Mouse (Mus musculus) intestine, embryonic 16.5 days (tissue): ENCODE data around the gene Nr2c2ap. TPM values are rescaled to one million over a fixed set of nuclear protein-coding genes. Genes with fewer than 3 reads are reported as not detected.

Experiments
- ATAC-seq: fragments of 200-750 bp; cut with Nextera tagmentation; 2 replicates; pipeline ENCODE4 v1.8.0; 2017; ENCODE audit warnings: moderate TSS enrichment, moderate library complexity
- H3K27ac ChIP-seq: fragments of 300-500 bp; sonication (generic); 2 replicates; pipeline ENCODE4 v1.5.1; 2014; ENCODE audit warnings: mild to moderate bottlenecking, low read length
- H3K27me3 ChIP-seq: fragments of 300-500 bp; sonication (generic); replicated peaks from 2 replicates; pipeline ENCODE4 v1.6.1; 2014; ENCODE audit warnings: low read length, control low read depth, mixed read lengths; ENCODE audit not compliant: control insufficient read depth, insufficient read depth
- H3K36me3 ChIP-seq: fragments of 300-500 bp; sonication (generic); 2 replicates; pipeline ENCODE4 v1.6.1; 2014; ENCODE audit warnings: low read length, control low read depth; ENCODE audit not compliant: control insufficient read depth, insufficient read depth
- H3K4me1 ChIP-seq: fragments of 300-500 bp; sonication (generic); 2 replicates; pipeline ENCODE4 v1.6.1; 2014; ENCODE audit warnings: low read length, control low read depth, mixed read lengths; ENCODE audit not compliant: control insufficient read depth, insufficient read depth
- H3K4me2 ChIP-seq: fragments of 300-500 bp; sonication (generic); 2 replicates; pipeline ENCODE4 v1.6.1; 2014; ENCODE audit warnings: low read depth, low read length, control low read depth
- H3K4me3 ChIP-seq: fragments of 300-500 bp; sonication (generic); 2 replicates; pipeline ENCODE4 v1.5.1; 2014; ENCODE audit warnings: mild to moderate bottlenecking, low read length
- H3K9ac ChIP-seq: fragments of 300-500 bp; sonication (generic); 2 replicates; pipeline ENCODE4 v1.6.1; 2014; ENCODE audit warnings: low read depth, low read length
- H3K9me3 ChIP-seq: fragments of 300-500 bp; sonication (generic); 2 replicates; pipeline ENCODE4 v1.6.1; 2016; ENCODE audit warnings: low read length, control low read depth; ENCODE audit not compliant: control insufficient read depth
- WGBS: fragments of 180-500 bp; shearing (Covaris S2); extraction: QIAGEN DNeasy Blood & Tissue Kit; methylation state at CpG from one replicate; pipeline ENCODE4 v1.1.7; 2014; 5-methylcytosine and 5-hydroxymethylcytosine counted together
- polyA plus RNA-seq: library from polyadenylated mRNA; unstranded; fragments of >200 nt; fragmentation: Nextera tagmentation; extraction: Ambion mirVana; gene quantifications from 2 replicates; pipeline ENCODE4 v1.2.1, GENCODE M21; 2015

The Nr2c2ap gene
- polyA plus RNA-seq, 1 experiment from 2014 or later = 50.7 TPM

DNA sequence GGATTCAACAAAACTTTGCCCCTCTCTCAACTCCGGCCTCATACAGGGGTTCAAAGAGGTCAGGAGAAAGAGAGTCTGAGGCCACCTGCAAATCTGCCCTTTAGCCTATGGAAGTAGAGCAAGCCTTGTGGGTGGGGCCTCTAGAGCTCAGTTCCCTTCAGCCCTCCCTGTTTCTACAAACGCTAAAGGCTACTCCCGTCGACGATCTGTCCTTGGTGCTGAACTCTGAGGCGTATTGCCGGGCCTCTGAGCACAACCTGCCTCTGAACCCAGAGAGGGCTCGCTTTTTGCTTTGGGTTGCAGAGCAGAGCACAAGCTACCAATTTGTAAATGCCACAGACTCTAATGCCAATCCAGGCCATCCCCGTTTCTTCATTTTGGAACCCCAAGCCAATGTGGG is 13.5 kb upstream of the Nr2c2ap start:
- H3K36me3 ChIP-seq = no peaks in the 10 kb centered on the region
- no peak overlapping the region for H3K27ac ChIP-seq
- peak; percentile 39; the same call in 1 of the 2 replicates for ATAC-seq
- H3K9me3 ChIP-seq = no peaks in the 10 kb centered on the region
- H3K4me1 ChIP-seq = no peaks in the 10 kb centered on the region
- H3K4me3 ChIP-seq = no peak overlapping the region
- H3K4me2 ChIP-seq = no peak overlapping the region
- 7% methylated on average over 9 of the region's 9 CpGs for WGBS
- H3K27me3 ChIP-seq = peaks cover 60% of the 10 kb centered on the region
- no peak overlapping the region for H3K9ac ChIP-seq

GRCm38 (mm10) chr8:70118726-70119700 is 12.1 kb upstream of the Nr2c2ap start:
- H3K9ac ChIP-seq = no peak overlapping the region
- no peak overlapping the region for H3K4me3 ChIP-seq
- H3K9me3 ChIP-seq = no peaks in the 10 kb centered on the region
- H3K4me2 ChIP-seq = no peak overlapping the region
- H3K36me3 ChIP-seq = no peaks in the 10 kb centered on the region
- no peaks in the 10 kb centered on the region for H3K4me1 ChIP-seq
- H3K27ac ChIP-seq = no peak overlapping the region
- WGBS = 12% methylated on average over 17 of the region's 17 CpGs
- ATAC-seq = no peak
- H3K27me3 ChIP-seq = peaks cover 46% of the 10 kb centered on the region

DNA sequence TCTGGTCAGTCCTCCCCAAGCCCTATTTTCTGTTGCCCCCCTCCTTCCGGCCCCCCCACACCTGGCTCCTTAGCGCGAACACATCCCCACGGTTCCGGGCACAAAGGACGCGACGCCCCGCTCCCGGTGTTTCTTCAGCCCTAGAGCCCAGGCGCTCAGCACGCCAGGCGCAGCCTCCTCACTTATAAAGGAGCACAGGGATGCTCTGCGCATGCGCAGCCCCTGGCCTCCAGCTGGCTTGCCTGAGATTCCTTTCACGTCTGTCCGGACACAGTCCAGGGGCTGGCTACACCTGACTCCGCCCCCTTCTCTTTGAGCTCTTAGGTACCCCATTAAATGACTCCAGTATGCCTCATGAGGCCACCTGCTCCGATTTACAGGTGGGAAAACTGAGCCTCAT is 10.5 kb upstream of the Nr2c2ap start, which contains the start of gene Ncan:
Ncan (minus strand) TSS at position 207 of the 400 bp plus-strand sequence.
- H3K4me2 ChIP-seq = peak within 1 kb of the TSS; percentile 14; the same call in 1 of the 2 replicates
- peak; percentile 61; the same call in 1 of the 2 replicates for ATAC-seq
- H3K4me3 ChIP-seq = no peak within 1 kb of the TSS

DNA sequence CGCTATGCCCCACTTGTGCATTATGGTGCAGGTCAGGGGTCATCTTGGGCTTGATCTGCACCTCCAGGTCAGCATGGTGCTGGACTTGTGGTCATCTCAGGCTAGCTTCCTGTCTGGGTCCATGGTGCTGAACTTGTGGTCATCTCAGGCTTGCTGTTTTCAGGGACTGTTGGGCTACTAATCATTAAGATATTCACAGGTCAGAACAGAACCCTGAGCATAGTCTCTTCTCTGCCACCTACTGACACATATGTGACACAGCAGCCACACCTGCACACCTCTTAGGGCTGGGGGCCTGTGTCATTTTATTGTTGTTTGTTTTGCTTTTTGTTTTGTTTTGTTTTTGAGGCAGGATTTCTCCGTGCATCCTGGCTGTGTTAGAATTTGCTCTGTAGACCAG is 8.3 kb upstream of the Nr2c2ap start:
- Histone ChIP-seq H3K27me3 (peaks cover 30% of the 10 kb centered on the region), H3K9me3 (no peaks in the 10 kb centered on the region), H3K4me3 (no peak overlapping the region), H3K9ac (no peak overlapping the region), H3K27ac (no peak overlapping the region), H3K36me3 (no peaks in the 10 kb centered on the region), H3K4me1 (no peaks in the 10 kb centered on the region), H3K4me2 (no peak overlapping the region)
- ATAC-seq = peak; percentile 43; the same call in 1 of the 2 replicates
- 57% methylated on average over 2 of the region's 2 CpGs for WGBS

More for the DNA sequence above, 10.5 kb upstream of the Nr2c2ap start, which contains the start of gene Ncan:
- peaks cover 37% of the 10 kb centered on the region for H3K27me3 ChIP-seq
- no peak within 1 kb of the TSS for H3K9ac ChIP-seq
- no peaks in the 10 kb centered on the region for H3K36me3 ChIP-seq
- H3K9me3 ChIP-seq = no peaks in the 10 kb centered on the region
- no peak within 1 kb of the TSS for H3K27ac ChIP-seq
- WGBS = 2% methylated on average over 19 of the region's 19 CpGs
- no peaks in the 10 kb centered on the region for H3K4me1 ChIP-seq

GRCm38 (mm10) chr8:70124992-70125391 is 6.1 kb upstream of the Nr2c2ap start:
- 67% methylated on average over 8 of the region's 8 CpGs for WGBS
- no peak overlapping the region for H3K4me3 ChIP-seq
- H3K36me3 ChIP-seq = no peaks in the 10 kb centered on the region
- no peak overlapping the region for H3K4me2 ChIP-seq
- H3K27me3 ChIP-seq = peaks cover 13% of the 10 kb centered on the region
- no peak for ATAC-seq
- no peak overlapping the region for H3K9ac ChIP-seq
- H3K4me1 ChIP-seq = peaks cover 6% of the 10 kb centered on the region
- no peaks in the 10 kb centered on the region for H3K9me3 ChIP-seq
- H3K27ac ChIP-seq = no peak overlapping the region

GRCm38 (mm10) chr8:70128435-70128834 is 2.7 kb upstream of the Nr2c2ap start:
- ATAC-seq = no peak
- Histone ChIP-seq H3K4me3 (no peak overlapping the region), H3K9me3 (no peaks in the 10 kb centered on the region), H3K9ac (no peak overlapping the region), H3K27ac (no peak overlapping the region), H3K4me2 (no peak overlapping the region), H3K4me1 (peaks cover 21% of the 10 kb centered on the region), H3K27me3 (no peaks in the 10 kb centered on the region), H3K36me3 (no peaks in the 10 kb centered on the region)
- 77% methylated on average over 3 of the region's 3 CpGs for WGBS

GRCm38 (mm10) chr8:70129309-70129952 is 1.7 kb upstream of the Nr2c2ap start:
- Histone ChIP-seq H3K36me3 (peaks cover 3% of the 10 kb centered on the region), H3K9ac (no peak overlapping the region), H3K9me3 (no peaks in the 10 kb centered on the region), H3K27ac (0 out of 2 replicates have a peak overlapping the region, but pooled peaks have one; percentile 15), H3K27me3 (no peaks in the 10 kb centered on the region), H3K4me3 (no peak overlapping the region), H3K4me2 (no peak overlapping the region), H3K4me1 (peaks cover 21% of the 10 kb centered on the region)
- WGBS = 58% methylated on average over 9 of the region's 9 CpGs
- no peak; the same call in 1 of the 2 replicates for ATAC-seq

DNA sequence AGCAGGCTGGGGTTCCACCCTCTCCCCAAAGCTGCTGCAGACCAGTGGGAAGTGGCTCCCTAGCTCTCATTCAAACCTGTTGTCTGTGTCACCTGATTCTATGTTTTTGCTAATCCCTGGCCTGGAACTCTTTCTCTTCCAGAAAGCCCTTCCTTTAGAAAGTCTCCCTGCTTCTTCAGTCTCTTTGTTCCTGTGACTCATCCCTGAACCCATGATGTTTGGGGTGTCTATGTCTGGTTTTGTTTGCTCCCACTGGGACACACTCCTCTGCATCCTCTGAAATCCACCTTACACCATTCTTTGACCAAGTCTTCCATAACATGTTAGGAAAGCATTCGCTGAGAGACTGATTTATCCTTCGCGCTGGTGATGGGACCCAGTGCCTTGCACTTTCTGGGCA is 1.1 kb upstream of the Nr2c2ap start:
- no peak for ATAC-seq

GRCm38 (mm10) chr8:70134086-70134485 is 3.0 kb downstream of the Nr2c2ap start:
- WGBS = 90% methylated on average over 5 of the region's 5 CpGs
- peaks cover 7% of the 10 kb centered on the region for H3K36me3 ChIP-seq
- H3K27me3 ChIP-seq = no peaks in the 10 kb centered on the region

More for the DNA sequence above, 1.1 kb upstream of the Nr2c2ap start:
- Histone ChIP-seq H3K4me2 (no peak overlapping the region), H3K9ac (no peak overlapping the region), H3K9me3 (no peaks in the 10 kb centered on the region), H3K27me3 (no peaks in the 10 kb centered on the region), H3K27ac (no peak overlapping the region), H3K4me3 (no peak overlapping the region), H3K4me1 (peaks cover 21% of the 10 kb centered on the region), H3K36me3 (peaks cover 6% of the 10 kb centered on the region)
- 77% methylated on average over 3 of the region's 3 CpGs for WGBS

More at GRCm38 (mm10) chr8:70134086-70134485, 3.0 kb downstream of the Nr2c2ap start:
- no peak overlapping the region for H3K4me2 ChIP-seq
- H3K27ac ChIP-seq = no peak overlapping the region
- H3K4me1 ChIP-seq = peaks cover 28% of the 10 kb centered on the region
- no peaks in the 10 kb centered on the region for H3K9me3 ChIP-seq
- ATAC-seq = no peak
- no peak overlapping the region for H3K9ac ChIP-seq
- no peak overlapping the region for H3K4me3 ChIP-seq
